Mouse (Mus musculus) lung, embryonic 14.5 days (tissue): Measurements from ENCODE around the gene Ralgapa1. TPM values are rescaled to one million over a fixed set of nuclear protein-coding genes. Genes with fewer than 3 reads are reported as not detected.
A peak's percentile ranks its signal among the peaks of the same experiment; 100 is the strongest.
"Not testable (repeated sequence)": the region's sequence is repeated elsewhere in the genome, so short reads cannot be mapped to it uniquely, and the experiment has no call there.

ENCODE experiments used
- ATAC-seq: fragments of 200-750 bp; cut with Nextera tagmentation; 2 replicates; pipeline ENCODE4 v1.8.0; 2017; ENCODE audit warnings: mild to moderate bottlenecking, moderate TSS enrichment, moderate library complexity; ENCODE audit not compliant: insufficient read depth
- DNase-seq: peaks from one replicate; pipeline ENCODE4 v3.0.0-alpha.2; 2015
- H3K27ac ChIP-seq: fragments of 300-500 bp; sonication (generic); 2 replicates; pipeline ENCODE4 v1.5.1; 2014; ENCODE audit warnings: low read depth, mild to moderate bottlenecking, moderate library complexity
- H3K27me3 ChIP-seq: fragments of 300-500 bp; sonication (generic); 2 replicates; pipeline ENCODE4 v1.6.1; 2014; ENCODE audit warnings: low read length, control low read depth; ENCODE audit not compliant: insufficient read depth
- H3K36me3 ChIP-seq: fragments of 300-500 bp; sonication (generic); 2 replicates; pipeline ENCODE4 v1.6.1; 2014; ENCODE audit warnings: control low read depth; ENCODE audit not compliant: insufficient read depth
- H3K4me1 ChIP-seq: fragments of 300-500 bp; sonication (generic); 2 replicates; pipeline ENCODE4 v1.6.1; 2014; ENCODE audit warnings: antibody characterized with exemption, control low read depth; ENCODE audit not compliant: insufficient read depth
- H3K4me2 ChIP-seq: fragments of 300-500 bp; sonication (generic); 2 replicates; pipeline ENCODE4 v1.6.1; 2014; ENCODE audit warnings: mild to moderate bottlenecking
- H3K4me3 ChIP-seq: fragments of 300-500 bp; sonication (generic); 2 replicates; pipeline ENCODE4 v1.5.1; 2014; ENCODE audit warnings: low read depth, low read length
- H3K9ac ChIP-seq: fragments of 300-500 bp; sonication (generic); 2 replicates; pipeline ENCODE4 v1.6.1; 2014
- H3K9me3 ChIP-seq: fragments of 300-500 bp; sonication (generic); 2 replicates; pipeline ENCODE4 v1.6.1; 2016; ENCODE audit warnings: low read depth, low read length, control low read depth
- CTCF ChIP-seq: IDR thresholded peaks from 2 replicates; pipeline ENCODE4 v1.5.1; 2016; ENCODE audit warnings: antibody characterized with exemption, low read depth
- WGBS: fragments of 180-500 bp; shearing (Covaris S2); extraction: QIAGEN DNeasy Blood & Tissue Kit; methylation state at CpG from one replicate; pipeline ENCODE4 v1.1.7; 2014; 5-methylcytosine and 5-hydroxymethylcytosine counted together
- polyA plus RNA-seq: library from polyadenylated mRNA; unstranded; fragments of >200 nt; fragmentation: Nextera tagmentation; extraction: Ambion mirVana; gene quantifications from 2 replicates; pipeline ENCODE4 v1.2.1, GENCODE M21; 2014

Gene Ralgapa1
- polyA plus RNA-seq, 1 experiment from 2014 or later: 20.4 TPM

GRCm38 (mm10) chr12:55801131-55801530 lies 19.8 kb downstream of the Ralgapa1 start:
- DNase-seq (no peak), ATAC-seq (no peak)
- Histone ChIP-seq H3K4me1 (no peaks in the 10 kb centered on the region), H3K9me3 (no peaks in the 10 kb centered on the region), H3K36me3 (no peaks in the 10 kb centered on the region), H3K27me3 (no peaks in the 10 kb centered on the region), H3K27ac (no peak overlapping the region), H3K4me3 (no peak overlapping the region), H3K9ac (no peak overlapping the region), H3K4me2 (no peak overlapping the region)
- 0 out of 2 replicates have a peak, but pooled peaks have one; percentile 25 for TF ChIP-seq CTCF
- WGBS: 85% methylated on average over 4 of the region's 4 CpGs

DNA sequence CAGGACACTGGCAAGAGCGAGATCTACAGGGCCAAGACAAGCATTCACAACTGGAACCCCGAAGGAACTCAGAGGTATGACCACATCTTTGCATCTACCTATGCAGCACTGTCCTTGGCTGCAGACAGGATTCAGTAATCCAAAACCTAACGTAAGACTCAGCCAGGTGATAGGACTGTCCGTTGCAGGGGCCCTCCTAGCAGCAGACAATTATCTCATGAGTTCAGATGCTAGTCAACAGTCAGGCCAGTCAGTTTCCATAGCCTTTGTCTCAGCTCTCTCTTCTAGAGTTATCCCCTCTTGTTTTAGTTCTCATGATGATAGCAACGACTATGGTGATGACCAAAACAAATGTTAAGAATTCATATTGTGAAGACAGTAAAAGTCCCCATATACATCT lies 20.8 kb downstream of the Ralgapa1 start:
- no peak for TF ChIP-seq CTCF
- DNase-seq (no peak), ATAC-seq (no peak)
- Histone ChIP-seq H3K4me3 (no peak overlapping the region), H3K36me3 (no peaks in the 10 kb centered on the region), H3K27ac (no peak overlapping the region), H3K27me3 (no peaks in the 10 kb centered on the region), H3K4me1 (no peaks in the 10 kb centered on the region), H3K9me3 (no peaks in the 10 kb centered on the region), H3K4me2 (no peak overlapping the region), H3K9ac (no peak overlapping the region)
- 81% methylated on average over 5 of the region's 5 CpGs for WGBS

GRCm38 (mm10) chr12:55798745-55799144 lies 22.2 kb downstream of the Ralgapa1 start:
- Histone ChIP-seq H3K27ac (no peak overlapping the region), H3K4me1 (no peaks in the 10 kb centered on the region), H3K4me2 (no peak overlapping the region), H3K4me3 (no peak overlapping the region), H3K36me3 (no peaks in the 10 kb centered on the region), H3K9me3 (no peaks in the 10 kb centered on the region), H3K9ac (no peak overlapping the region), H3K27me3 (no peaks in the 10 kb centered on the region)
- ATAC-seq: no peak
- no peak for DNase-seq
- 79% methylated on average over 4 of the region's 4 CpGs for WGBS
- no peak for TF ChIP-seq CTCF

DNA sequence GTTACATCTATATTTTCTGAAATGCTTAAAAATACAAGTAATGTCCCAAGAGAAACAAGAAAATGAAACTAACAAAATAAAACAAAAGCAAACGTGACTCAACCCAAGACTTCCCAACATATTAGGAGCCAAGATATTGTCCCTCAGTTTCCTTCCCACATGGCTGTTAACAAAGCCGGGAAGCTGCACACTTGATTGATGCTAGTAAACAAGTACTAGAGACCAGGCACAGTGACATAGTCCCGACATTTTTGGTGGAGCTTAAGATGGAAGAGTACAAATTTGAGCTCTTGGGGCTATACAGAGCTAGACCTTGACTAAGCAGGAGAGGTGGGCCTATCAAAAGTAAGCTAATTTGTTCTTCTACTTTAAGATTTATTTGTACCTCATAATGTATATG lies 23.9 kb downstream of the Ralgapa1 start:
- Histone ChIP-seq H3K4me2 (no peak overlapping the region), H3K9me3 (no peaks in the 10 kb centered on the region), H3K27me3 (no peaks in the 10 kb centered on the region), H3K9ac (no peak overlapping the region), H3K36me3 (no peaks in the 10 kb centered on the region), H3K4me3 (no peak overlapping the region), H3K4me1 (no peaks in the 10 kb centered on the region), H3K27ac (no peak overlapping the region; the same call in 1 of the 2 replicates)
- WGBS: 69% methylated on average over 3 of the region's 3 CpGs
- TF ChIP-seq CTCF: no peak
- DNase-seq (no peak), ATAC-seq (no peak)

- H3K36me3 ChIP-seq, H3K4me1 ChIP-seq, DNase-seq, H3K4me2 ChIP-seq, H3K27me3 ChIP-seq, H3K9ac ChIP-seq, H3K9me3 ChIP-seq, ATAC-seq, H3K4me3 ChIP-seq, H3K27ac ChIP-seq: not testable (repeated sequence)
- WGBS: 82% methylated on average over 4 of the region's 4 CpGs
Observed at GRCm38 (mm10) chr12:55794485-55794884, 26.5 kb downstream of the Ralgapa1 start.

DNA sequence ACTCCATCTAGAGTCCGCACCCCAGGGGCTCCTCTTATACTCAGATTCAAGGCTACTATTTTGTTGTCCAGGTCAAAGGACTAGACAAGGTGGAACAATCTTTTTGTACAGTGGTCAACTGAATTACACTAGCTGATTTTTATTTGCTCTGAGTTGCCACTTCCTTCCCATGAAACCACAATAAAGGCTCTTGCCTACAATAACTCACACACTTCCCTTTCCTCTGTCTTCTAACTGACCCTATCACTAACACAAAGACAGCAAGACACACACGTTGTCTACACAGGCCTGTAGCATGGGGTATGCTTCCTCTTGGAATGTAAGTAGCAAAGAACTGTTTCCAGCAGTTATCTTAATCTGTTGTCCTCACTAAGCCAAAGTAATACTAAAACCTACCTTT lies 35.7 kb downstream of the Ralgapa1 start:
- H3K27me3 ChIP-seq: no peaks in the 10 kb centered on the region
- no peak overlapping the region for H3K4me3 ChIP-seq
- peaks cover 25% of the 10 kb centered on the region for H3K36me3 ChIP-seq
- H3K27ac ChIP-seq: no peak overlapping the region
- ATAC-seq (no peak), DNase-seq (no peak)
- WGBS: 70% methylated on average over 2 of the region's 2 CpGs
- H3K9me3 ChIP-seq: no peaks in the 10 kb centered on the region
- no peaks in the 10 kb centered on the region for H3K4me1 ChIP-seq
- TF ChIP-seq CTCF: no peak
- H3K9ac ChIP-seq: no peak overlapping the region
- no peak overlapping the region for H3K4me2 ChIP-seq

- no peak for TF ChIP-seq CTCF
- Histone ChIP-seq H3K9me3 (no peaks in the 10 kb centered on the region), H3K27ac (no peak overlapping the region), H3K9ac (no peak overlapping the region), H3K36me3 (peaks cover 25% of the 10 kb centered on the region), H3K4me2 (no peak overlapping the region), H3K4me3 (no peak overlapping the region), H3K27me3 (no peaks in the 10 kb centered on the region), H3K4me1 (no peaks in the 10 kb centered on the region)
- 86% methylated on average over 3 of the region's 3 CpGs for WGBS
- ATAC-seq (no peak), DNase-seq (no peak)
Observed at GRCm38 (mm10) chr12:55782662-55783061, 38.3 kb downstream of the Ralgapa1 start.

DNA sequence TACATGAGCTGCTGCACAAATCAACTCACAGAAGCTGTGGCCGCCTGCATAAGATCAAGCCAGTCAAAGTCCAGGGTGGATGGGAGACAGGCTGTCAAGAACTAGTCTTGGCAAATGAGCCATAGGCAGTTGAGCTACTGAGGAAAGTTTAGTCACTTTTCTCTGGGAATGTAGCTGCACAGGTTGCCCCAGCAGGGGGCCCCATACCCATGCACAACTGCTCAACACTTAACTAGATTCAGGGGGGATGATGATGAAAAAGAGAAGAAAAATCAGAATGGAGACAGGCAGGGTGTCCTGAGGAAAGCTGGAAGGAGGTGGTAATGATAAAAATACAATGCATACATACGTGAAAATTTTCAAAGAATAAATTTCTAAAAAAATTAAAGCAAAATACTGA lies 42.7 kb downstream of the Ralgapa1 start:
- DNase-seq: peak; percentile 51

More for the DNA sequence above, 42.7 kb downstream of the Ralgapa1 start:
- Histone ChIP-seq H3K27me3 (no peaks in the 10 kb centered on the region), H3K27ac (no peak overlapping the region), H3K36me3 (peaks cover 36% of the 10 kb centered on the region), H3K9ac (no peak overlapping the region), H3K9me3 (no peaks in the 10 kb centered on the region), H3K4me3 (no peak overlapping the region), H3K4me1 (no peaks in the 10 kb centered on the region), H3K4me2 (no peak overlapping the region)
- WGBS: 84% methylated on average over 2 of the region's 2 CpGs
- peak; percentile 56 for TF ChIP-seq CTCF
- ATAC-seq: no peak
